Mouse (Mus musculus) hindbrain, embryonic 16.5 days (tissue): Measurements from ENCODE around the gene Tnk2. TPM values are rescaled to one million over a fixed set of nuclear protein-coding genes. Genes with fewer than 3 reads are reported as not detected.
A peak's percentile ranks its signal among the peaks of the same experiment; 100 is the strongest.

Source experiments
- ATAC-seq: fragments of 200-750 bp; cut with Nextera tagmentation; 2 replicates; pipeline ENCODE4 v1.8.0; 2017; ENCODE audit warnings: moderate TSS enrichment, moderate library complexity
- H3K27ac ChIP-seq: fragments of 300-500 bp; sonication (generic); 2 replicates; pipeline ENCODE4 v1.5.1; 2014; ENCODE audit warnings: low read depth, mild to moderate bottlenecking, control low read depth, low read length, moderate library complexity
- H3K27me3 ChIP-seq: fragments of 300-500 bp; sonication (generic); replicated peaks from 2 replicates; pipeline ENCODE4 v1.6.1; 2014; ENCODE audit warnings: low read length; ENCODE audit not compliant: control insufficient read depth, insufficient read depth
- H3K36me3 ChIP-seq: fragments of 300-500 bp; sonication (generic); 2 replicates; pipeline ENCODE4 v1.6.1; 2014; ENCODE audit warnings: mild to moderate bottlenecking, low read length, moderate library complexity, mixed read lengths; ENCODE audit not compliant: control insufficient read depth, insufficient read depth
- H3K4me1 ChIP-seq: fragments of 300-500 bp; sonication (generic); 2 replicates; pipeline ENCODE4 v1.6.1; 2014; ENCODE audit warnings: low read depth, low read length; ENCODE audit not compliant: control insufficient read depth, insufficient read depth
- H3K4me2 ChIP-seq: fragments of 300-500 bp; sonication (generic); 2 replicates; pipeline ENCODE4 v1.6.1; 2014; ENCODE audit warnings: mild to moderate bottlenecking, low read length, control low read depth, moderate library complexity
- H3K4me3 ChIP-seq: fragments of 300-500 bp; sonication (generic); 2 replicates; pipeline ENCODE4 v1.5.1; 2014; ENCODE audit warnings: mild to moderate bottlenecking, low read length, control low read depth, moderate library complexity
- H3K9ac ChIP-seq: fragments of 300-500 bp; sonication (generic); 2 replicates; pipeline ENCODE4 v1.6.1; 2014; ENCODE audit warnings: low read depth, mild to moderate bottlenecking, control low read depth, low read length, moderate library complexity
- H3K9me3 ChIP-seq: fragments of 300-500 bp; sonication (generic); 2 replicates; pipeline ENCODE4 v1.6.1; 2014; ENCODE audit warnings: mild to moderate bottlenecking, low read length, moderate library complexity; ENCODE audit not compliant: control insufficient read depth
- WGBS: fragments of 180-500 bp; shearing (Covaris S2); extraction: QIAGEN DNeasy Blood & Tissue Kit; methylation state at CpG from one replicate; pipeline ENCODE4 v1.1.7; 2014; 5-methylcytosine and 5-hydroxymethylcytosine counted together
- polyA plus RNA-seq: library from polyadenylated mRNA; unstranded; fragments of >200 nt; fragmentation: Nextera tagmentation; extraction: Ambion mirVana; gene quantifications from 2 replicates; pipeline ENCODE4 v1.2.1, GENCODE M21; 2015

Tnk2 gene
- polyA plus RNA-seq, 1 experiment from 2014 or later = 19.3 TPM

DNA sequence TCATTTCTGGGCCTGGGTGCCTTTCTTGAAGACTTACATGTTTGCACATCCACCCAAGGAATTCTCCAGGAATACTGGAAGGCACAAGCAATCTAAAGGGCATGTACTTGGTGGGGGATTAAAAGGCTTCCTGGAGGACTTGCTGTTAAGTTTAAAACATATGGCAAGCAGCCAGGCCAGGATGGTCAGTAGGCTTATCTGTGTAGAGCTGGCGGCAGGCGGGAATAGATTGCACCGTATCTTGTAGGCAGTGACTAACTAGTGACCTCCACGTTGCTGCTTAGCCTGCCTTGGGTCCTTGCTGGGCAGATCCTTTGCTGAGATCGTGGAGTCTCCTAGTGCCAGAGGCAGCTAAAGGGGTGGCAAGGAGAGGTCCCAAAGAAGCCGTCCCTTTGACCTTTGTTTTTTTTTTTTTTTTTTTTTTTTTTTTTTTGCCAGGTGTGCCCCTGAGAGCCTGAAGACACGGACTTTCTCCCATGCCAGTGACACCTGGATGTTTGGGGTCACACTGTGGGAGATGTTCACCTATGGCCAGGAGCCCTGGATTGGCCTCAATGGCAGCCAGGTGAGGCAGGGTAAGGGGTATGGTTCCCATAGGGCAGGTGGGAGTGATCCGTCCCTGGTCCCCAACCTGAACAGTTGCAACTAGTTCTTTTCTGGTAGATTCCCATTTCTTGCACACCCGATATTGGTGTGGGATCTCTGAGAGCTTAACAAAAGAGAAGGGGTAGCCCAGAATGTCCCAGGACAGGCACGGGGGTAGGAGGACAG, 26.9 kb downstream of the Tnk2 start:
- H3K27ac ChIP-seq = no peak overlapping the region
- peaks cover 29% of the 10 kb centered on the region for H3K36me3 ChIP-seq
- H3K9ac ChIP-seq = no peak overlapping the region
- no peak overlapping the region for H3K4me2 ChIP-seq
- H3K4me3 ChIP-seq = no peak overlapping the region
- no peaks in the 10 kb centered on the region for H3K9me3 ChIP-seq
- H3K4me1 ChIP-seq = peaks cover 16% of the 10 kb centered on the region
- 92% methylated on average over 10 of the region's 10 CpGs for WGBS
- H3K27me3 ChIP-seq = no peaks in the 10 kb centered on the region
- ATAC-seq = no peak

DNA sequence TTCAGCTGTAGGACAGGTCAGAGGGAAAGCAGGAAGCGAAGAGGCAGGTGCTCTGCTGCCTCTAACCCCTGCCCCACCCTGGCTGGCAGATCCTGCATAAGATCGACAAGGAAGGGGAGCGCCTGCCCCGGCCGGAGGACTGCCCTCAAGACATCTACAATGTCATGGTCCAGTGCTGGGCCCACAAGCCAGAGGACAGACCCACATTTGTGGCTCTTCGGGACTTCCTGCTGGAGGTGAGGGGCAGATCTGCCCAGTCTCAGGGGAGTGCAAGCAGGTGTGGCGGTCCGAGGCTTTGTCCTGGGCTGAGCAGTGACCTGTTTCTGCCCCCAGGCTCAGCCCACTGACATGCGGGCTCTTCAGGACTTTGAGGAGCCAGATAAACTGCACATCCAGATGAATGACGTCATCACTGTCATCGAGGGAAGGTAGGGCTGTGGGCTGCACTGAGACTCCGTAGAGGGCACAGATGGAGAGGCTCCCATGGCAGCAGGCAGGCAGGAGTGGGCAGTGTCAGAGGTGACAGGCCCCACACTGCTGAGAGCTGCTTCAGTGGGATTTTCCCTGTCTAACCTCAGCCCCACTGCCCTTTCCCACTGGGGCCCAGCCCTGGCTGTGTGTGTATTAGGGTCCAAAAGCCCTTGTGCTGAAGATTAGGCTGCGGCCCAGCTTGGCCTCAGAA, 27.7 kb downstream of the Tnk2 start:
- H3K4me1 ChIP-seq = peaks cover 15% of the 10 kb centered on the region
- no peak overlapping the region for H3K4me2 ChIP-seq
- no peak overlapping the region for H3K9ac ChIP-seq
- H3K27ac ChIP-seq = no peak overlapping the region
- ATAC-seq = no peak
- no peaks in the 10 kb centered on the region for H3K9me3 ChIP-seq
- H3K27me3 ChIP-seq = no peaks in the 10 kb centered on the region
- H3K36me3 ChIP-seq = peaks cover 36% of the 10 kb centered on the region
- no peak overlapping the region for H3K4me3 ChIP-seq
- WGBS = 92% methylated on average over 13 of the region's 13 CpGs

DNA sequence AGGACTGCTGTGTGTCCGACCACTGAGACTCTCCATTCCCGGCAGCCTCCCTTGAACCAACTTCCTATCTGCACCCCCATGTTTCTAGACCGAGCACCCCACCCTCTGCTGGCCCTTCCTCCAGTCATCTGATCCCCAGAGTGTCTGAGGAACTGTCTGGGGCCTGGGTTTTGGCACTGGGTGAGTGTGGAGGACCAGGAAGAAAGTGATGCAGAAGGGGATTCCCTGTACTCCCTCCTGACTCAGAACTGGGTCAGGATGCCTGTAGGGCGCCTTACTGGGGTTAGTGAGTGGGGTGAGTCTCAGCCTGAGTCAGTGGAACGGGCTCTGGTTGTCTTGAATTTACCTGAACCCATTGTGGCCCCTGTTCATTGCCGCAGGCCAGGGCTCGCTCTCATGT, 28.6 kb downstream of the Tnk2 start:
- WGBS = 94% methylated on average over 7 of the region's 7 CpGs
- H3K4me2 ChIP-seq = no peak overlapping the region
- H3K4me3 ChIP-seq = no peak overlapping the region
- 0 out of 2 replicates have a peak overlapping the region, but pooled peaks have one; percentile 17 for H3K9ac ChIP-seq
- H3K27ac ChIP-seq = no peak overlapping the region
- H3K9me3 ChIP-seq = no peaks in the 10 kb centered on the region
- peaks cover 6% of the 10 kb centered on the region for H3K4me1 ChIP-seq
- H3K36me3 ChIP-seq = peaks cover 41% of the 10 kb centered on the region
- no peaks in the 10 kb centered on the region for H3K27me3 ChIP-seq
- ATAC-seq = no peak

DNA sequence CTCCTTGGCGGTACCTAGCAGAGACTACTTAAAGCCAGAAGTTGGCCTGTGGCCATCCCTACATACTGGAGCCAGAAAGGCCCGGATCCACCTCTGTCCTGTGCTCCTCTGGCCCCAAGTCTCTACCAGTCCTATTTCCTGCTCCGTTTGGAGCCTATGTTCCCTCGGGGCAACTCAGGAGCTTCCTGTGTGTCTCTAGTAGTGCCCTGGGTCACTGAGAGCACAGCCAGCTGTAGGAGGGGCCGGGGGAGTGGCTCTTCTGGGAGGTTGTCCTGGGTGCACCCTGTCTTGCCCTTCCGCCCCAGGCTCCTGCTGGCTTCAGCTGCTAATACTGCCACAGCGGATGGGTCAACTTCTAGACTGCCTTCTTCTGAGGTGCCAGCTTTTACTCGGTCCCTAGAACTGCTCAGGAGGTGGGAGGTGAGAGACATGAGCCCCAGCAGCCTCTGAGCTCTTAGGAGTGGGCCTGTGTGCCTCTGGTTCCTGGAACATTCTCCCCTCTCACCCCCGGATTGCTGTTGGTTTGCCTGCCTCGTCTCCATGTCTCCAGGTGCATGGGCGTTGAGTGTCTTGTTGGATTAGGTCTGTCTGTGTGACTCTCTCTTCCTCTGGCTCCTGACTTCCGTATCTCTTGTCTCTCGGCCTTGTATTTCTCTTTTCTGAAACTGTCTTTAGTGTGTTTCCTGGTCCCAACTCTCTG, 29.3 kb downstream of the Tnk2 start:
- ATAC-seq = no peak
- Histone ChIP-seq H3K9me3 (no peaks in the 10 kb centered on the region), H3K4me1 (no peaks in the 10 kb centered on the region; the same call in 1 of the 2 replicates), H3K4me3 (no peak overlapping the region), H3K36me3 (peaks cover 41% of the 10 kb centered on the region), H3K9ac (no peak overlapping the region), H3K27me3 (no peaks in the 10 kb centered on the region), H3K4me2 (no peak overlapping the region), H3K27ac (no peak overlapping the region)
- WGBS = 81% methylated on average over 13 of the region's 13 CpGs

DNA sequence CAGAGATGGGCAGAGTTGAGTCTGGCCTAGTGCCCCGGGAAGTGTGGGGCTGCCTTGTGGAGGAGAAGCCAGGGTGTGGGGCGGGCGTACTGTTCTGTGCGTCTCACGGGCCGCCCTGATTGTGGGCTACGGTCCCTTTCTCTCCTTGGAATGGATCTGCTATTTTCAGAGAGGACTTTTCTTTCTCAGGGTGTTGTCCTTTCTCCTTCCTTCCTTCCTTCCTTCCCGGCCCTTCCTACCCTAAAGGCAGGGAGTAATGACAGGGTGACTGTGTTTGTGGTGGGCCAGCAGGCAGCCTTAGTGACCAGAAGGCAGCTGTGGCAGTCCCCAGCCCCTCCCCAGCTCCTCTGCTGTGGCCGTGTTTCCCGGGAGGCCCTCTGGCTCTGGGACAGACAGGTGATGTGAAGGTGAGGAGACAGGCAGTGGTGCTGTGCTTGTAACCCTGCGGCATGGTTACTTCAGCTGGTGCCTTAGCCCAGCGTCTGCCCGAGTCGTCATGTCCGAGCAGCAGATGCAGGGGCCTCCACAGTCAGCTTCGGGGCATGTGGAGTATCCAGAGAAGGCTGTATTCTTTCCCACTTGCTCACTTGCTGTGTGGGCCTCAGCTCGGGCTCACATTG, 30.6 kb downstream of the Tnk2 start:
- H3K4me2 ChIP-seq = no peak overlapping the region
- no peak overlapping the region for H3K9ac ChIP-seq
- no peaks in the 10 kb centered on the region for H3K9me3 ChIP-seq
- 89% methylated on average over 17 of the region's 17 CpGs for WGBS
- H3K36me3 ChIP-seq = peaks cover 47% of the 10 kb centered on the region
- H3K27ac ChIP-seq = no peak overlapping the region
- H3K4me1 ChIP-seq = no peaks in the 10 kb centered on the region
- no peak for ATAC-seq
- no peaks in the 10 kb centered on the region for H3K27me3 ChIP-seq
- H3K4me3 ChIP-seq = no peak overlapping the region

DNA sequence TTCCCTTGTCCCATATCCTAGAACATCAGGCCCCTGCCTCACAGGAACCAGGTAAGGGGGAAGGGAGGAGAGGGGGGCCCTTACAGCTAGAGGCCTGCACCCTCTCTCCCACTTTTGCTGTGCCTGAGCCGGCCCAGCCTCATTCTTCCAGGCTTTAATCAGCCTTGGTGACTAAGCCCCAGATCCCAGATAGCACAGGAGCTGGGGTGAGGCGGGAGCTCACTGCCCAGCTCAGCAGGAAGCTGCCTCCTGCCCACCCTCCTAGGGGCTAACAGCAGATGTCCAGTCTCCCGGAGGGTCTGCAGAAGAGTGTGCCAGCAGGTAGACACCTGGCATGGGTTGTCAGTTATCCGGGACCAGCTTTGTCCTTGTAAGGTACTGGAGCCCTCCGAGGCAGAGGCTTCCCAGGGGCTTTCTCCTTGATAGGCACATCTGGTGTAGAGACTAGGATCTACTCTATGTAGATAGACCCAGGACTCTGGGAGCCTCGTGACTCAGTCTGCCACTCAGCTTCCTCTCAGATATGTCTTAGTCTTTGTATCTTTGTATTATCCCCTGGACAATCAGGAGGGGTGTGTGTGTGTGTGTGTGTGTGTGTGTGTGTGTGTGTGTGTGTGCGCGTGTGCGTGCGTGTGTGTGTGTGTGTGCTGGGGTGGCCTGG, 33.5 kb downstream of the Tnk2 start:
- Histone ChIP-seq H3K36me3 (peaks cover 40% of the 10 kb centered on the region), H3K4me3 (no peak overlapping the region), H3K4me1 (no peaks in the 10 kb centered on the region), H3K27me3 (no peaks in the 10 kb centered on the region), H3K27ac (no peak overlapping the region), H3K4me2 (no peak overlapping the region), H3K9me3 (no peaks in the 10 kb centered on the region), H3K9ac (no peak overlapping the region)
- 71% methylated on average over 10 of the region's 10 CpGs for WGBS
- ATAC-seq = no peak

DNA sequence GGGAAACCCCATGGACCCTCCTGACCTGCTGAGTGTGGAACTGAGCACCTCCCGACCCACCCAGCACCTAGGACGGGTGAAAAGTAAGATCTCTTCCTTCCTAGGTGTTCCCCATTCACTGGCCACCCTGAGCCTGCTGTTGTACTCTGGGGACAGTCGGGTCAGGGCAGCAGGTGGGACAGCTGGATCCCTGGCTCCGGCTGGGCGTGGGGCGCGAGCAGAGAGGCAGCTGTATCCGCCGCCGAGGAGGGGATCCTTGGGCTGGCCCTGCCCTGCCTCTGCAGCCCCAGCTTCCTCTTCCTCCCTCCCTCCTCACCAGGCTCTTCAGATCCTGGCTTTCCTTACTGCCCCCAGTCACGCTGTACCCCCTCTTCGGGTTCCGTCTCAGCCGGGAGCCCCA, 34.2 kb downstream of the Tnk2 start:
- Histone ChIP-seq H3K27me3 (no peaks in the 10 kb centered on the region), H3K9ac (no peak overlapping the region), H3K4me3 (no peak overlapping the region), H3K9me3 (no peaks in the 10 kb centered on the region), H3K4me2 (no peak overlapping the region), H3K27ac (no peak overlapping the region), H3K4me1 (no peaks in the 10 kb centered on the region), H3K36me3 (peaks cover 42% of the 10 kb centered on the region)
- 78% methylated on average over 14 of the region's 14 CpGs for WGBS
- no peak for ATAC-seq

DNA sequence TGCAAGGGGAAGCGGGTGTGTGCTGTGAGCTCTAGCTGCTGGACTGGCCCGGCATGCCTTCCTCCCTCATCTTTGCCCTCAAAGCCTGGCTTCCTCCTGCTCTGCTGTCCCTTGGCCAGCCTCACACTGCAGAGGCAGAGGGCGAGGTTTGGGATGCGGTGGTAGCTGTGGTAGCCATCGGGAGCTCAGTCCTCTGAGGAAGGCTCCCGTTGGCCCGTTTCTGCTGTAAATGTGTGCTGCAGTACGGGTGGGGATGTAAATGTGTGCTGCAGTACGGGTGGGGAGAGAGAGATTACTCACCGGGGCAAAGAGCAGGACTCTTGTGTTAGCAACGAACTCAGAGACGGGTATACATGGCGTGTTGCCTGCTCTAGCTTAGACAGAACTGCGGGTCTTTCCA, 35.1 kb downstream of the Tnk2 start:
- Histone ChIP-seq H3K36me3 (peaks cover 48% of the 10 kb centered on the region), H3K27me3 (no peaks in the 10 kb centered on the region), H3K27ac (no peak overlapping the region), H3K4me1 (no peaks in the 10 kb centered on the region), H3K9me3 (no peaks in the 10 kb centered on the region), H3K9ac (no peak overlapping the region; the same call in 1 of the 2 replicates), H3K4me3 (no peak overlapping the region), H3K4me2 (no peak overlapping the region)
- 90% methylated on average over 14 of the region's 14 CpGs for WGBS
- no peak for ATAC-seq
